ENCODE assay signal across 28 mouse cellular contexts in the genomic region with DNA sequence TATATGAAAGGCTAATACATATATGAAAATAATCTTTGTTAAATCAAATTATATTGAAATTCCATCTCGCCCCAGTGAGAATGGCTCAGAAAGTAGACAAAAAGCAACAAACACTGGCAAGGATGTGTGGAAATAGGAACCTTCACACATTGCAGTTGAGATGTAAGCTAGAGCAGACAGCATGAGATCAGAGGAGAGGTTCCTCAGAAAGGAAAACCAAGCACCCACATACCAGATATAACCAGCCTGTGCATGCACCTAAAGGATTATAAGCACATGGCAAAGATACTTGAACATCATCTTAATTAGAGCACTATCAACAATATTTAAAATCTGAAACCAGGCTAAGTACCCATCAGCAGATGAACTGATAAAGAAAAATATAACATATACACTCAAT.
"Had no signal": no experiment of that assay in that cellular context is flagged by ENCODE, and none has a peak within 500 bp of the region (broad histone marks: within the 10 kb centered on the region; RNA-seq: fewer than 3 reads in every experiment).

No protein-coding gene starts in this region.

- DNase-seq: cerebellum, adult 8-10 months; cerebellum, adult 9-10 months; cerebellum, adult 9-11 months; cerebellum, postnatal 10 days; cerebellum, postnatal 14 days; cerebellum, postnatal 25 days; cerebellum, postnatal 36 days; embryo, embryonic 11 days; forebrain, postnatal 0 days; gastrocnemius, adult 2 months; gastrocnemius, postnatal 10 days; gastrocnemius, postnatal 14 days; gastrocnemius, postnatal 25 days; gastrocnemius, postnatal 36 days; heart, adult 11 months; heart, adult 18-20 months; heart, adult 2 months had no signal

- ATAC-seq: forebrain, embryonic 13.5 days; forebrain, embryonic 14.5 days; forebrain, embryonic 15.5 days; forebrain, embryonic 16.5 days; forebrain, postnatal 0 days had no signal

- H3K4me3 ChIP-seq: embryonic facial prominence, embryonic 10.5 days; embryonic facial prominence, embryonic 12.5 days; embryonic facial prominence, embryonic 13.5 days; embryonic facial prominence, embryonic 15.5 days; erythroblast, embryonic 14.5 days; forebrain, embryonic 10.5 days; forebrain, embryonic 12.5 days; forebrain, embryonic 13.5 days; forebrain, embryonic 15.5 days; gastrocnemius, adult 2 months; heart, adult 2 months had no signal

- H3K27ac ChIP-seq: embryonic facial prominence, embryonic 10.5 days; embryonic facial prominence, embryonic 12.5 days; embryonic facial prominence, embryonic 13.5 days; embryonic facial prominence, embryonic 15.5 days; forebrain, embryonic 10.5 days; forebrain, embryonic 12.5 days; forebrain, embryonic 13.5 days; forebrain, embryonic 15.5 days; gastrocnemius, adult 2 months; heart, adult 2 months had no signal
